Mouse (Mus musculus): ENCODE measurements at regions not wholly inside any gene's neighbourhood (a gene's known extent, or its start where the extent isn't known, plus 50 kb on each side); places are given as distances from the start of the nearest gene placed in this dataset.

GRCm38 (mm10) chr10:96881212-96881611, 264.4 kb downstream of the Btg1 start:
- H3K36me3 ChIP-seq, result no peaks in the 10 kb centered on the region
- WGBS, result 82% methylated on average over 5 of the region's 5 CpGs
- ATAC-seq (ENCODE audit: low FRiP score, low read depth), result no peak
- no peak overlapping the region for H3K9ac ChIP-seq
- no peak overlapping the region for H3K27ac ChIP-seq
- H3K4me3 ChIP-seq, result no peak overlapping the region
- no peaks in the 10 kb centered on the region for H3K27me3 ChIP-seq
- no peaks in the 10 kb centered on the region for H3K9me3 ChIP-seq
- peaks cover 10% of the 10 kb centered on the region for H3K4me1 ChIP-seq
- no peak overlapping the region for H3K4me2 ChIP-seq (replicated peaks)

GRCm38 (mm10) chr10:96881660-96882059, 264.9 kb downstream of the Btg1 start:
- Histone ChIP-seq H3K4me1 (peaks cover 6% of the 10 kb centered on the region), H3K9me3 (no peaks in the 10 kb centered on the region), H3K36me3 (no peaks in the 10 kb centered on the region), H3K27me3 (no peaks in the 10 kb centered on the region), H3K4me2 (replicated peaks) (no peak overlapping the region), H3K27ac (no peak overlapping the region), H3K4me3 (no peak overlapping the region), H3K9ac (no peak overlapping the region)
- no peak for ATAC-seq (ENCODE audit: low FRiP score, low read depth)
- 81% methylated on average over 2 of the region's 2 CpGs for WGBS

- H3K27me3 ChIP-seq, result no peaks in the 10 kb centered on the region
- no peak overlapping the region for H3K4me3 ChIP-seq
- no peaks in the 10 kb centered on the region for H3K9me3 ChIP-seq
- no peak overlapping the region for H3K4me2 ChIP-seq (replicated peaks)
- no peak for ATAC-seq (ENCODE audit: low FRiP score, low read depth)
- no peaks in the 10 kb centered on the region for H3K4me1 ChIP-seq
- no peak overlapping the region for H3K27ac ChIP-seq
- H3K9ac ChIP-seq, result no peak overlapping the region
- WGBS, result 54% methylated on average over 1 of the region's 1 CpGs
- H3K36me3 ChIP-seq, result no peaks in the 10 kb centered on the region
Measured at GRCm38 (mm10) chr10:96901150-96901549, 284.3 kb downstream of the Btg1 start.

GRCm38 (mm10) chr10:96905098-96905809, 288.4 kb downstream of the Btg1 start:
- ATAC-seq (ENCODE audit: low FRiP score, low read depth), result no peak
- Histone ChIP-seq H3K4me2 (replicated peaks) (no peak overlapping the region), H3K4me1 (no peaks in the 10 kb centered on the region), H3K9ac (no peak overlapping the region), H3K9me3 (no peaks in the 10 kb centered on the region), H3K36me3 (no peaks in the 10 kb centered on the region), H3K27me3 (no peaks in the 10 kb centered on the region), H3K4me3 (no peak overlapping the region), H3K27ac (no peak overlapping the region)
- WGBS, result 87% methylated on average over 4 of the region's 4 CpGs

- H3K9me3 ChIP-seq, result peaks cover 13% of the 10 kb centered on the region
- H3K4me3 ChIP-seq, result no peak overlapping the region
- ATAC-seq (ENCODE audit: low FRiP score, low read depth), result no peak
- H3K27me3 ChIP-seq, result no peaks in the 10 kb centered on the region
- H3K27ac ChIP-seq, result no peak overlapping the region
- 62% methylated on average over 1 of the region's 1 CpGs for WGBS
- no peaks in the 10 kb centered on the region for H3K4me1 ChIP-seq
- no peaks in the 10 kb centered on the region for H3K36me3 ChIP-seq
- no peak overlapping the region for H3K9ac ChIP-seq
- H3K4me2 ChIP-seq (replicated peaks), result no peak overlapping the region
Measured at GRCm38 (mm10) chr10:96909661-96910315, 293.0 kb downstream of the Btg1 start.

GRCm38 (mm10) chr10:96921181-96921580, 304.4 kb downstream of the Btg1 start:
- ATAC-seq (ENCODE audit: low FRiP score, low read depth), result no peak
- 87% methylated on average over 1 of the region's 1 CpGs for WGBS
- no peak overlapping the region for H3K27ac ChIP-seq
- H3K9ac ChIP-seq, result no peak overlapping the region
- H3K4me2 ChIP-seq (replicated peaks), result no peak overlapping the region
- H3K36me3 ChIP-seq, result no peaks in the 10 kb centered on the region
- no peaks in the 10 kb centered on the region for H3K27me3 ChIP-seq
- H3K4me1 ChIP-seq, result no peaks in the 10 kb centered on the region
- peaks cover 24% of the 10 kb centered on the region for H3K9me3 ChIP-seq
- H3K4me3 ChIP-seq, result no peak overlapping the region

- H3K9me3 ChIP-seq, result peaks cover 5% of the 10 kb centered on the region; the same call in 1 of the 2 replicates
- WGBS, result 41% methylated on average over 2 of the region's 2 CpGs
- no peaks in the 10 kb centered on the region for H3K4me1 ChIP-seq
- ATAC-seq (ENCODE audit: low FRiP score, low read depth), result no peak
- no peak overlapping the region for H3K9ac ChIP-seq
- H3K36me3 ChIP-seq, result no peaks in the 10 kb centered on the region
- H3K4me3 ChIP-seq, result no peak overlapping the region
- H3K27me3 ChIP-seq, result no peaks in the 10 kb centered on the region
- H3K4me2 ChIP-seq (replicated peaks), result no peak overlapping the region
- H3K27ac ChIP-seq, result no peak overlapping the region
Measured at GRCm38 (mm10) chr10:96924266-96924672, 307.5 kb downstream of the Btg1 start.

- Histone ChIP-seq H3K4me3 (no peak overlapping the region), H3K27ac (no peak overlapping the region), H3K4me2 (replicated peaks) (no peak overlapping the region), H3K36me3 (no peaks in the 10 kb centered on the region), H3K9ac (no peak overlapping the region), H3K4me1 (no peaks in the 10 kb centered on the region), H3K9me3 (0 out of 2 replicates have a peak, but pooled peaks cover 2% of the 10 kb centered on the region), H3K27me3 (no peaks in the 10 kb centered on the region)
- ATAC-seq (ENCODE audit: low FRiP score, low read depth), result no peak
- 64% methylated on average over 4 of the region's 4 CpGs for WGBS
Measured at GRCm38 (mm10) chr10:96924722-96925121, 307.9 kb downstream of the Btg1 start.

GRCm38 (mm10) chr10:96925771-96926170, 309.0 kb downstream of the Btg1 start:
- no peak for ATAC-seq (ENCODE audit: low FRiP score, low read depth)
- H3K27ac ChIP-seq, result no peak overlapping the region

GRCm38 (mm10) chr10:96934661-96935060, 317.9 kb downstream of the Btg1 start:
- H3K27ac ChIP-seq, result no peak overlapping the region
- H3K4me3 ChIP-seq, result no peak overlapping the region
- 75% methylated on average over 4 of the region's 4 CpGs for WGBS
- H3K9ac ChIP-seq, result no peak overlapping the region
- no peaks in the 10 kb centered on the region for H3K27me3 ChIP-seq
- no peaks in the 10 kb centered on the region for H3K9me3 ChIP-seq
- ATAC-seq (ENCODE audit: low FRiP score, low read depth), result no peak
- H3K4me1 ChIP-seq, result no peaks in the 10 kb centered on the region
- no peak overlapping the region for H3K4me2 ChIP-seq (replicated peaks)
- H3K36me3 ChIP-seq, result no peaks in the 10 kb centered on the region

More at GRCm38 (mm10) chr10:96925771-96926170, 309.0 kb downstream of the Btg1 start:
- WGBS, result 91% methylated on average over 2 of the region's 2 CpGs
- no peaks in the 10 kb centered on the region for H3K4me1 ChIP-seq
- no peak overlapping the region for H3K4me2 ChIP-seq (replicated peaks)
- no peaks in the 10 kb centered on the region for H3K9me3 ChIP-seq
- H3K27me3 ChIP-seq, result no peaks in the 10 kb centered on the region
- H3K36me3 ChIP-seq, result no peaks in the 10 kb centered on the region
- no peak overlapping the region for H3K4me3 ChIP-seq
- no peak overlapping the region for H3K9ac ChIP-seq

- no peaks in the 10 kb centered on the region for H3K27me3 ChIP-seq
- H3K4me3 ChIP-seq, result no peak overlapping the region
- no peak overlapping the region for H3K4me2 ChIP-seq (replicated peaks)
- H3K36me3 ChIP-seq, result no peaks in the 10 kb centered on the region
- no peaks in the 10 kb centered on the region for H3K4me1 ChIP-seq
- H3K9ac ChIP-seq, result no peak overlapping the region
- WGBS, result 90% methylated on average over 6 of the region's 6 CpGs
- no peak overlapping the region for H3K27ac ChIP-seq
- ATAC-seq (ENCODE audit: low FRiP score, low read depth), result no peak
- no peaks in the 10 kb centered on the region for H3K9me3 ChIP-seq
Measured at GRCm38 (mm10) chr10:96940887-96941518, 324.2 kb downstream of the Btg1 start.

- ATAC-seq (ENCODE audit: low FRiP score, low read depth), result no peak
- 93% methylated on average over 7 of the region's 7 CpGs for WGBS
- no peaks in the 10 kb centered on the region for H3K27me3 ChIP-seq
- H3K27ac ChIP-seq, result no peak overlapping the region
- no peak overlapping the region for H3K9ac ChIP-seq
- no peak overlapping the region for H3K4me2 ChIP-seq (replicated peaks)
- H3K9me3 ChIP-seq, result no peaks in the 10 kb centered on the region
- no peaks in the 10 kb centered on the region for H3K4me1 ChIP-seq
- H3K36me3 ChIP-seq, result no peaks in the 10 kb centered on the region
- no peak overlapping the region for H3K4me3 ChIP-seq
Measured at GRCm38 (mm10) chr10:96944229-96944628, 327.4 kb downstream of the Btg1 start.
